8 mouse cellular contexts compared by ENCODE assay signal in genomic region chr2:22864394-22865037, GRCm38 (mm10). TPM values are rescaled to one million over a fixed set of nuclear protein-coding genes. Genes with fewer than 3 reads are reported as not detected.
A peak's percentile ranks its signal among the peaks of the same experiment; 100 is the strongest.
DNase-seq lines count a peak whose midpoint lies in the region; ATAC-seq lines count a peak whose summit lies in the region.
"Not testable (repeated sequence)": the region's sequence is repeated elsewhere in the genome, so short reads cannot be mapped to it uniquely, and the experiment has no call there.

No protein-coding gene starts in this region.

- not testable (repeated sequence) for H3K9me3 ChIP-seq in hindbrain, embryonic 16.5 days (ENCODE audit: control insufficient read depth, low read length)

- 3% methylated on average over 6 of the region's 6 CpGs for WGBS in hindbrain, embryonic 16.5 days

- peak; percentile 97 for ATAC-seq in hindbrain, embryonic 16.5 days

- H3K4me1 ChIP-seq in hindbrain, embryonic 16.5 days (ENCODE audit: control insufficient read depth, insufficient read depth, low read depth, low read length), result not testable (repeated sequence)

- H3K27me3 ChIP-seq in hindbrain, embryonic 16.5 days (replicated peaks; ENCODE audit: control insufficient read depth, insufficient read depth, low read length), result not testable (repeated sequence)

- not testable (repeated sequence) for H3K4me2 ChIP-seq in hindbrain, embryonic 16.5 days (ENCODE audit: low read length)

- peak; percentile 62 for DNase-seq in R1 (ENCODE audit: low read depth, low spot score)
- DNase-seq in cerebellum, postnatal 14 days, result peak; percentile 85 to 86
- DNase-seq in frontal cortex, postnatal 14 days (ENCODE audit: low spot score in 2 of 2), result peak; percentile 41 to 73
- peak; percentile 40 for DNase-seq in left cerebral cortex, adult 11 months (ENCODE audit: low spot score)
- peak; percentile 67 to 78 for DNase-seq in lung, postnatal 4 days
- peak; percentile 72 for DNase-seq in right cerebral cortex, adult 18-20 months
- DNase-seq in urinary bladder, adult 2 months (ENCODE audit: low spot score), result peak; percentile 34

- not testable (repeated sequence) for H3K27ac ChIP-seq in hindbrain, embryonic 16.5 days (ENCODE audit: low read depth, low read length)

- H3K4me3 ChIP-seq in hindbrain, embryonic 16.5 days (ENCODE audit: low read length), result not testable (repeated sequence)

- H3K9ac ChIP-seq in hindbrain, embryonic 16.5 days (ENCODE audit: low read depth, low read length), result not testable (repeated sequence)

- H3K36me3 ChIP-seq in hindbrain, embryonic 16.5 days (ENCODE audit: control insufficient read depth, insufficient read depth, low read length), result not testable (repeated sequence)

RNA-seq across cellular contexts. Expression of gene Pdss1, which starts 30.8 kb away (rescaled TPM):
- 26.4 and 26.6 TPM in 2 replicates for polyA plus RNA-seq in hindbrain, embryonic 16.5 days (2015; fragmentation: Nextera tagmentation; extraction: Ambion mirVana)
- 5.0 and 6.2 TPM in 2 replicates for polyA plus RNA-seq in urinary bladder, adult 2 months (2012; rRNA removed)

Comparison
In these comparisons a context has a peak if more than half of its experiments do, and no peak if none do; other contexts are left out.
1. DNase-seq: peak in every context shown above with its lines; median percentile 86 in cerebellum, postnatal 14 days; 72 in lung, postnatal 4 days; 72 in right cerebral cortex, adult 18-20 months; 62 in R1; 57 in frontal cortex, postnatal 14 days; 40 in left cerebral cortex, adult 11 months; 34 in urinary bladder, adult 2 months.